Mouse (Mus musculus): ENCODE measurements around the gene Mrpl4. TPM values are rescaled to one million over a fixed set of nuclear protein-coding genes. Genes with fewer than 3 reads are reported as not detected.

The Mrpl4 gene
- polyA plus RNA-seq, 1 experiment from 2014 or later = 59.8 TPM

- no peak overlapping the region for H3K4me2 ChIP-seq (ENCODE audit: low read depth, low read length)
- no peak overlapping the region for H3K27ac ChIP-seq (ENCODE audit: low read length)
- H3K36me3 ChIP-seq (ENCODE audit: control insufficient read depth, insufficient read depth) = no peaks in the 10 kb centered on the region
- H3K27me3 ChIP-seq (ENCODE audit: control insufficient read depth, insufficient read depth, low read depth, low read length) = peaks cover 16% of the 10 kb centered on the region
- no peaks in the 10 kb centered on the region for H3K9me3 ChIP-seq (replicated peaks; ENCODE audit: control insufficient read depth, low read length)
- ATAC-seq (ENCODE audit: low read depth) = no peak
- H3K9ac ChIP-seq (ENCODE audit: low read depth, low read length) = no peak overlapping the region
- 78% methylated on average over 3 of the region's 3 CpGs for WGBS (ENCODE audit: insufficient replicate concordance)
- peaks cover 3% of the 10 kb centered on the region; the same call in 1 of the 2 replicates for H3K4me1 ChIP-seq (ENCODE audit: control insufficient read depth, low read depth, low read length)
- no peak overlapping the region for H3K4me3 ChIP-seq (ENCODE audit: low read depth, low read length)
These were observed 18.8 kb downstream of the Mrpl4 start for GRCm38 (mm10) chr9:21021363-21021762.

DNA sequence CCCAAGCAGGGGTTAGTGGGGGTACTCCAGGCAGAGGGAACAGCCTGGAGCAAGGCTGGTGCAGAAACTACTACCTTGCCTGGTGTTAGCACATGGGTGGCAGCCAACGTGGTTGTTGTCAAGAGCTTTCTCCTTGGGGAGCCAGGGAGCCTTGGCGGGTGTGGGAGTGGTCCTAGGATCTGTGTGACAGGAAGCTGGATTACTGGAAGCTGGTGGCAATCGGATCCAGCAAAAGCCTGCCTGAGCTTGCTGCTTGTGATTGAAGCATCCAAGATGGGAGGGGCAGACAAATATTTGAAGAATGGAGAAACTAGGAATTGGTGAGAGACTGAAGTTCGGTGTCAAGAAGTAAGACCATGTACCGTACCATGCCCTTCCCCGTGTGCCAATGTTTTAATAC lies 19.8 kb downstream of the Mrpl4 start:
- Histone ChIP-seq H3K36me3 (ENCODE audit: control insufficient read depth, insufficient read depth) (no peaks in the 10 kb centered on the region), H3K4me3 (ENCODE audit: low read depth, low read length) (no peak overlapping the region), H3K27ac (ENCODE audit: low read length) (no peak overlapping the region), H3K4me2 (ENCODE audit: low read depth, low read length) (no peak overlapping the region), H3K4me1 (ENCODE audit: control insufficient read depth, low read depth, low read length) (peaks cover 3% of the 10 kb centered on the region; the same call in 1 of the 2 replicates), H3K27me3 (ENCODE audit: control insufficient read depth, insufficient read depth, low read depth, low read length) (peaks cover 6% of the 10 kb centered on the region), H3K9ac (ENCODE audit: low read depth, low read length) (no peak overlapping the region), H3K9me3 (replicated peaks; ENCODE audit: control insufficient read depth, low read length) (no peaks in the 10 kb centered on the region)
- WGBS (ENCODE audit: insufficient replicate concordance) = 71% methylated on average over 6 of the region's 6 CpGs
- ATAC-seq (ENCODE audit: low read depth) = no peak

- Histone ChIP-seq H3K9ac (ENCODE audit: low read depth, low read length) (no peak overlapping the region), H3K27ac (ENCODE audit: low read length) (no peak overlapping the region), H3K4me3 (ENCODE audit: low read depth, low read length) (no peak overlapping the region), H3K36me3 (ENCODE audit: control insufficient read depth, insufficient read depth) (no peaks in the 10 kb centered on the region), H3K4me2 (ENCODE audit: low read depth, low read length) (no peak overlapping the region), H3K4me1 (ENCODE audit: control insufficient read depth, low read depth, low read length) (peaks cover 6% of the 10 kb centered on the region), H3K27me3 (ENCODE audit: control insufficient read depth, insufficient read depth, low read depth, low read length) (peaks cover 2% of the 10 kb centered on the region; the same call in 1 of the 2 replicates), H3K9me3 (replicated peaks; ENCODE audit: control insufficient read depth, low read length) (no peaks in the 10 kb centered on the region)
- 58% methylated on average over 1 of the region's 1 CpGs for WGBS (ENCODE audit: insufficient replicate concordance)
- no peak for ATAC-seq (ENCODE audit: low read depth)
These were observed 20.2 kb downstream of the Mrpl4 start for GRCm38 (mm10) chr9:21022726-21023125.

DNA sequence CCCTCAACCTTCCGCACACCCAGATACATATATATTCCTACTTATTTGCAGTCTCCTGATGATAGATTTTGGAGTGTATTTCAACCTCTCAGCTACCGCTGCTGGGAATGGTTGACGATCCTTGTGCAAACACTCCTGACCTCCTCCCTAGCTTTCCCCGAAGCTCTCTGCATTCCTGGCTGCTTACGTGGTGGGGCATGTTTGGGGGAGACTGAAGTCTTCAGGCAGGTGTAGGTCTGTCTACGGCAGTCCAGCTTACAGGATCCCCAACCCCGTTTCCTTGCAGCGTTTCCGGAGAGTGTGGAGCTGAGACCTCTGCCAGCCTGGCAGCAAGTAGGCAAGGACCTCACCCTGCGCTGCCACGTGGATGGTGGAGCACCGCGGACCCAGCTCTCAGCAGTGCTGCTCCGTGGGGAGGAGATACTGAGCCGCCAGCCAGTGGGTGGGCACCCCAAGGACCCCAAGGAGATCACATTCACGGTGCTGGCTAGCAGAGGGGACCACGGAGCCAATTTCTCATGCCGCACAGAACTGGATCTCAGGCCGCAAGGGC lies 22.8 kb downstream of the Mrpl4 start:
- H3K36me3 ChIP-seq (ENCODE audit: control insufficient read depth, insufficient read depth) = no peaks in the 10 kb centered on the region
- H3K9ac ChIP-seq (ENCODE audit: low read depth, low read length) = no peak overlapping the region
- no peak for ATAC-seq (ENCODE audit: low read depth)
- H3K4me1 ChIP-seq (ENCODE audit: control insufficient read depth, low read depth, low read length) = peaks cover 25% of the 10 kb centered on the region
- H3K4me2 ChIP-seq (ENCODE audit: low read depth, low read length) = no peak overlapping the region
- 79% methylated on average over 19 of the region's 19 CpGs for WGBS (ENCODE audit: insufficient replicate concordance)
- no peaks in the 10 kb centered on the region for H3K27me3 ChIP-seq (ENCODE audit: control insufficient read depth, insufficient read depth, low read depth, low read length)
- H3K4me3 ChIP-seq (ENCODE audit: low read depth, low read length) = no peak overlapping the region
- no peaks in the 10 kb centered on the region for H3K9me3 ChIP-seq (replicated peaks; ENCODE audit: control insufficient read depth, low read length)
- no peak overlapping the region for H3K27ac ChIP-seq (ENCODE audit: low read length)

GRCm38 (mm10) chr9:21026849-21027248 lies 24.3 kb downstream of the Mrpl4 start:
- no peak for ATAC-seq (ENCODE audit: low read depth)
- Histone ChIP-seq H3K27me3 (ENCODE audit: control insufficient read depth, insufficient read depth, low read depth, low read length) (peaks cover 2% of the 10 kb centered on the region), H3K27ac (ENCODE audit: low read length) (peak overlapping the region; percentile 6), H3K4me1 (ENCODE audit: control insufficient read depth, low read depth, low read length) (peaks cover 34% of the 10 kb centered on the region), H3K36me3 (ENCODE audit: control insufficient read depth, insufficient read depth) (no peaks in the 10 kb centered on the region), H3K9me3 (replicated peaks; ENCODE audit: control insufficient read depth, low read length) (no peaks in the 10 kb centered on the region), H3K4me3 (ENCODE audit: low read depth, low read length) (no peak overlapping the region), H3K9ac (ENCODE audit: low read depth, low read length) (no peak overlapping the region), H3K4me2 (ENCODE audit: low read depth, low read length) (no peak overlapping the region)
- WGBS (ENCODE audit: insufficient replicate concordance) = 84% methylated on average over 12 of the region's 12 CpGs

GRCm38 (mm10) chr9:21027774-21028290 lies 25.3 kb downstream of the Mrpl4 start:
- Histone ChIP-seq H3K27ac (ENCODE audit: low read length) (peak overlapping the region; percentile 96), H3K9ac (ENCODE audit: low read depth, low read length) (peak overlapping the region; percentile 21; the same call in 1 of the 2 replicates), H3K9me3 (replicated peaks; ENCODE audit: control insufficient read depth, low read length) (no peaks in the 10 kb centered on the region), H3K4me1 (ENCODE audit: control insufficient read depth, low read depth, low read length) (peaks cover 44% of the 10 kb centered on the region), H3K4me2 (ENCODE audit: low read depth, low read length) (no peak overlapping the region), H3K4me3 (ENCODE audit: low read depth, low read length) (no peak overlapping the region), H3K27me3 (ENCODE audit: control insufficient read depth, insufficient read depth, low read depth, low read length) (peaks cover 12% of the 10 kb centered on the region), H3K36me3 (ENCODE audit: control insufficient read depth, insufficient read depth) (no peaks in the 10 kb centered on the region)
- no peak for ATAC-seq (ENCODE audit: low read depth)
- 72% methylated on average over 8 of the region's 8 CpGs for WGBS (ENCODE audit: insufficient replicate concordance)

- Histone ChIP-seq H3K4me2 (ENCODE audit: low read depth, low read length) (peak overlapping the region; percentile 99), H3K27ac (ENCODE audit: low read length) (peak overlapping the region; percentile 96), H3K4me1 (ENCODE audit: control insufficient read depth, low read depth, low read length) (peaks cover 52% of the 10 kb centered on the region), H3K27me3 (ENCODE audit: control insufficient read depth, insufficient read depth, low read depth, low read length) (peaks cover 20% of the 10 kb centered on the region), H3K36me3 (ENCODE audit: control insufficient read depth, insufficient read depth) (no peaks in the 10 kb centered on the region), H3K9me3 (replicated peaks; ENCODE audit: control insufficient read depth, low read length) (no peaks in the 10 kb centered on the region), H3K9ac (ENCODE audit: low read depth, low read length) (peak overlapping the region; percentile 92), H3K4me3 (ENCODE audit: low read depth, low read length) (peak overlapping the region; percentile 76)
- no peak for ATAC-seq (ENCODE audit: low read depth)
- 38% methylated on average over 6 of the region's 6 CpGs for WGBS (ENCODE audit: insufficient replicate concordance)
These were observed 26.1 kb downstream of the Mrpl4 start for GRCm38 (mm10) chr9:21028560-21029110.

DNA sequence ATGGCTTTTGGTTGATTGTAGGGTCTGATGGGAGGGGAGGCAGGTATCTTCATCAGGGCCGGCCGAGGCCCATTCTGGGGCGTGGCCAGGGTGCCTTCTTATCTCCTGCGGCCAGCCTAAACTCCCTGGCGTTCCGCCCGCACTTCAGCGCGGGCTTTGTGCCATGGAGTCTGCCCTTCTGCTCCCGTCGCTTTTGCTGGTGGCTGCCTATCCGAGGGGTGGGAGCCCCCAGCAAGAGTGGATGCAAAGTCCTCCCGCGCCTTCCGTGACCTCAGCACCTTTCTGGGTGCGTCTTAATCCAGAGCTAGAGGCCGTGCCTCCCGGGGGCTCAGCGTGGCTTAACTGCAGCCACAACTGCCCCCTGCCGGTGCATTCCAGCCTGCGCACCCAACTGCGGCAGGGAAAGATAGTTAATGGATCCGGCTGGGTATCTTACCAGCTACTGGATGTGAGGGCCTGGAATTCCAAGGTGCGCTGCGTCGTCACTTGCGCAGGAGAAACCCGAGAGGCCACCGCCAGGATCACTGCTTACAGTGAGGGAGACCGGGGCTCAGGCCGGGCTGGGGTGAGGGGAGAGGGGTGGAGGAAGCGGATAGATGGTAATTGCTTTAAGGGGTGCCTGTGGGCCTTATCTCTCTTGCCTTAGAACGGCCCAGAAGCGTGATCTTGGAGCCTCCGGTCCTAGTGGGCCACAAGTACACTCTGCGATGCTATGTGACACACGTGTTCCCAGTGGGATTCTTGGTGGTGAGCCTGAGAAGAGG lies 26.9 kb downstream of the Mrpl4 start, which contains the start of gene Icam4:
TSS of gene Icam4 (plus strand) at position 83 of the 764 bp plus-strand sequence.
- Histone ChIP-seq H3K36me3 (ENCODE audit: control insufficient read depth, insufficient read depth) (no peaks in the 10 kb centered on the region), H3K4me1 (ENCODE audit: control insufficient read depth, low read depth, low read length) (peaks cover 53% of the 10 kb centered on the region), H3K9me3 (replicated peaks; ENCODE audit: control insufficient read depth, low read length) (no peaks in the 10 kb centered on the region), H3K27me3 (ENCODE audit: control insufficient read depth, insufficient read depth, low read depth, low read length) (peaks cover 28% of the 10 kb centered on the region), H3K4me3 (ENCODE audit: low read depth, low read length) (peak within 1 kb of the TSS; percentile 76), H3K27ac (ENCODE audit: low read length) (peak within 1 kb of the TSS; percentile 96), H3K9ac (ENCODE audit: low read depth, low read length) (peak within 1 kb of the TSS; percentile 92), H3K4me2 (ENCODE audit: low read depth, low read length) (peak within 1 kb of the TSS; percentile 99)
- WGBS (ENCODE audit: insufficient replicate concordance) = under 1% methylated on average over 37 of the region's 37 CpGs
- ATAC-seq (ENCODE audit: low read depth) = peak; percentile 82
